Mouse (Mus musculus) kidney, adult 8-10 months (tissue): ENCODE data around the gene Tsen34.

Experiments used
- DNase-seq, 2 experiments: peaks; one replicate each; pipeline ENCODE4 v3.0.0; 2022

Gene Tsen34

GRCm38 (mm10) chr7:3692382-3692986 lies at the start of gene Tsen34:
TSS of gene Tsen34 (plus strand) at chr7:3692863.
- peak in 1 of 2 experiments; percentile 19 for DNase-seq

- no peak for DNase-seq
Observed at GRCm38 (mm10) chr7:3643412-3643811, 49.3 kb upstream of the Tsen34 start.

- no peak for DNase-seq
Observed at GRCm38 (mm10) chr7:3643843-3644242, 48.8 kb upstream of the Tsen34 start.

GRCm38 (mm10) chr7:3644348-3644671 lies 48.4 kb upstream of the Tsen34 start:
- no peak for DNase-seq

- peak; percentile 99 to 100 for DNase-seq
Observed at GRCm38 (mm10) chr7:3644672-3645487, 47.8 kb upstream of the Tsen34 start, which contains the start of gene Cnot3. TSS of gene Cnot3 (plus strand) at chr7:3645268.

GRCm38 (mm10) chr7:3645488-3646025 lies 47.1 kb upstream of the Tsen34 start:
- no peak for DNase-seq

- no peak for DNase-seq
Observed at GRCm38 (mm10) chr7:3646188-3646587, 46.5 kb upstream of the Tsen34 start.

GRCm38 (mm10) chr7:3646641-3647040 lies 46.0 kb upstream of the Tsen34 start:
- DNase-seq = no peak

- no peak for DNase-seq
Observed at GRCm38 (mm10) chr7:3656966-3657365, 35.7 kb upstream of the Tsen34 start.

GRCm38 (mm10) chr7:3658578-3658977 lies 34.1 kb upstream of the Tsen34 start:
- DNase-seq = no peak

- DNase-seq = peak; percentile 51 to 57
Observed at GRCm38 (mm10) chr7:3664524-3665214, 28.0 kb upstream of the Tsen34 start.

- peak; percentile 98 for DNase-seq
Observed at GRCm38 (mm10) chr7:3665215-3666114, 27.2 kb upstream of the Tsen34 start, which contains the start of gene Leng1. TSS of gene Leng1 (minus strand) at chr7:3665840.

- DNase-seq = no peak
Observed at GRCm38 (mm10) chr7:3666921-3667391, 25.7 kb upstream of the Tsen34 start.

- DNase-seq = peak; percentile 56 to 83
Observed at GRCm38 (mm10) chr7:3674507-3675227, 18.0 kb upstream of the Tsen34 start.

GRCm38 (mm10) chr7:3675228-3675548 lies 17.5 kb upstream of the Tsen34 start:
- no peak for DNase-seq

GRCm38 (mm10) chr7:3676371-3676770 lies 16.3 kb upstream of the Tsen34 start:
- no peak for DNase-seq

GRCm38 (mm10) chr7:3677342-3677741 lies 15.3 kb upstream of the Tsen34 start, which contains the start of gene Tmc4:
TSS of gene Tmc4 (minus strand) at chr7:3677553.
- peak; percentile 57 to 76 for DNase-seq

GRCm38 (mm10) chr7:3683908-3684550 lies 8.6 kb upstream of the Tsen34 start:
- DNase-seq = no peak

- DNase-seq = no peak
Observed at GRCm38 (mm10) chr7:3684698-3685097, 8.0 kb upstream of the Tsen34 start.

GRCm38 (mm10) chr7:3685400-3686187 lies 7.1 kb upstream of the Tsen34 start:
- DNase-seq = no peak
